ENCODE assay signal across 15 mouse cellular contexts in genomic region chr13:52127751-52128150, GRCm38 (mm10).
"Had no signal": no experiment of that assay in that cellular context is flagged by ENCODE, and none has a peak within 500 bp of the region (broad histone marks: within the 10 kb centered on the region; RNA-seq: fewer than 3 reads in every experiment).

No protein-coding gene starts in this region.

- H3K27me3 ChIP-seq: midbrain, embryonic 13.5 days; neural tube, embryonic 15.5 days; stomach, embryonic 15.5 days had no signal

- DNase-seq: lung, adult 18-20 months; lung, embryonic 14.5 days; lung, postnatal 10 days; lung, postnatal 4 days; retina, postnatal 1 day; right cerebral cortex, adult 18-20 months; right cerebral cortex, postnatal 25 days; right cerebral cortex, postnatal 4 days; spleen, adult 18-20 months; thymus, adult 2 months had no signal

- H3K36me3 ChIP-seq: midbrain, embryonic 13.5 days; neural tube, embryonic 13.5 days; neural tube, embryonic 15.5 days; stomach, embryonic 15.5 days had no signal

- ATAC-seq: midbrain, embryonic 13.5 days; midbrain, embryonic 16.5 days had no signal
